Mouse (Mus musculus) ovary, postnatal 36 days (tissue): ENCODE results near the gene Bmp3.

Experiments used
- DNase-seq: peaks from one replicate; pipeline ENCODE4 v3.0.0; 2022; ENCODE audit warnings: low spot score, mixed read lengths

Gene Bmp3

DNA sequence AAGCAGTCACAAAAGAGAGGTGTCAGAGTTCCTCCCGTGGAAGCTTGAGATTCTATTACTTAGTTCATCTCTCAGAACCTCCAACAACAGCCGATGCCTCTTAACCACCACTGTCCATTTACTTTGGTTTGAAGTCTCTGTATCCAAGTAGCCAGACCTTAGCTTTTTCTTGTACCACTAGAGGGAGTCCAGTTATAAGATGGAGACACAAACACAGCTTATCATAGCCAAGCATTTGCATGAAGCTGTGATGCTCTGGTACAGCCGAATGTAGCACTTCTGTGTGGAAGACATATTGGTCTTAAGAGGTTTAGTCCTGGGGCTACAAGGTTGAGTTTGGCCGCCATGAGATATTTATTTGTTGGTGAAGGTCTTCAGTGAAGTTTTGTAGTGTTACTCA, 48.1 kb downstream of the Bmp3 start:
- DNase-seq = no peak

DNA sequence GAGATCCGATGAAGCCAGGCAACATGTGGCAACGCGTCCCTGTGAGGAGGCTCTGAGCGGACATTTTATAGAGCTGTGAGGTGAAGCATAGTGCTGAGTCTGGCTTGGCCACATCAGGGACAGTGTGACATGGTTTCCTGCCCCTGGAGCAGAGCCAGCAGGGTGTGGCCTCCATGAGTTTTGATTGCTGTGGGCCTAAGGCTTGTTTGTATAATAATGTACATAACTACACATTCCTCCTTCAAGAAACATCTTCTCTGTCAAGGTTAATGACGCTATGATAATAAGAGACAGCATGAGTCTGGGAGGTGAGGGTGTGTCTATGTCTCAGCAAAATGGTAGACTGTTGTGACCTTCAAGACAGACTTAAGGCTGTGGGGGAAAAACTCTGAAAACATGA, 64.5 kb downstream of the Bmp3 start:
- DNase-seq = no peak

DNA sequence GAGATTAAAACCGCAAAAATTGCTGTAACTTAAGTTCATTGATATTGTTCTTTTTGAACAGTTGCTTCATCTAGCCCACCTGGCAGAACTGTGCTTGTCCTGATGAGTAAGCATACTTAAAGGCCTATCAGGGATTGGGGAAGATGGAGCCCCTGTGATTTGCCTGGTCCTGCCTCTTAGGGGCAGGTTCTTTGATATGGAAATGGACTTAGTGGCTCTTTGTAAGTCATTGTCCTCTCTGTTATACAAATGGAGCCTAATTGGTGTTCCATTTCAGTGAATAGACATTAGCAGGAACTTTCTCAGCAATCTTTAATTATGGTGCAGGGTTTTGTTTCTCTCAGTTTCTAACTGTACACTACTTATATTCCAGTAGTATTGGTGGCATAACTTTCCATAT, 67.4 kb downstream of the Bmp3 start:
- no peak for DNase-seq

DNA sequence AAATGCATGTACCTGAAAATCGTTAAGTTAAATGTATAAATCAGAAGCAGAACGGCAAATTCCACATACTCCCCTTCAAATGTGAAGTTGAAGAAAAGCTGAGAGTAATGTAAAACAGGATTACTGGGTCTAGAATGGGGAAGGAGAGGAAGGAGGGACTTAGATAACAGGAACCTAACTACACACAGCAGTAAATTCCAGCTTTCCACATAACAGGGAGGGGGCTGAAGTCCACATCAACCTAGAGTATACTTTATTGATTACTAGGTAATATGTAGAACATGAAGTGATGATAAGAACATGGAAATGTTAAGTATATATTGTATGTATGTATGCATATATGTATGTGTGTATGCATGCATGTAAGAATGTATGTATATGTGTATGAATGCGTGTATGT, 68.7 kb downstream of the Bmp3 start:
- DNase-seq = no peak
